Mouse (Mus musculus) adrenal gland, postnatal 14 days (tissue): ENCODE results near the gene Frmd4a. TPM values are rescaled to one million over a fixed set of nuclear protein-coding genes. Genes with fewer than 3 reads are reported as not detected.
"Not testable (repeated sequence)": the region's sequence is repeated elsewhere in the genome, so short reads cannot be mapped to it uniquely, and the experiment has no call there.

Experiments used
- DNase-seq: peaks from one replicate; pipeline ENCODE4 v3.0.0; 2021; ENCODE audit warnings: mixed read lengths
- total RNA-seq: library from RNA; stranded (reverse); gene quantifications from 2 replicates; pipeline ENCODE4 v1.2.3, GENCODE M21; 2021

The Frmd4a gene
- total RNA-seq, 1 experiment from 2014 or later = 17.0 TPM

- DNase-seq = no peak
Observed at GRCm38 (mm10) chr2:4557466-4557865, 539.9 kb downstream of the Frmd4a start.

- no peak for DNase-seq
Observed at GRCm38 (mm10) chr2:4558651-4559203, 541.2 kb downstream of the Frmd4a start.

- peak; percentile 84 for DNase-seq
Observed at GRCm38 (mm10) chr2:4559211-4559882, 541.8 kb downstream of the Frmd4a start.

GRCm38 (mm10) chr2:4559883-4560247 lies 542.3 kb downstream of the Frmd4a start:
- no peak for DNase-seq

- not testable (repeated sequence) for DNase-seq
Observed at GRCm38 (mm10) chr2:4560516-4560915, 543.0 kb downstream of the Frmd4a start.

GRCm38 (mm10) chr2:4561196-4561595 lies 543.7 kb downstream of the Frmd4a start:
- no peak for DNase-seq

GRCm38 (mm10) chr2:4562373-4562772 lies 544.9 kb downstream of the Frmd4a start:
- DNase-seq = no peak

GRCm38 (mm10) chr2:4562826-4563225 lies 545.3 kb downstream of the Frmd4a start:
- DNase-seq = no peak

GRCm38 (mm10) chr2:4563322-4563721 lies 545.8 kb downstream of the Frmd4a start:
- no peak for DNase-seq

- DNase-seq = no peak
Observed at GRCm38 (mm10) chr2:4566260-4566955, 548.9 kb downstream of the Frmd4a start.

GRCm38 (mm10) chr2:4566956-4567680 lies 549.6 kb downstream of the Frmd4a start:
- no peak for DNase-seq

- DNase-seq = no peak
Observed at GRCm38 (mm10) chr2:4568967-4569366, 551.5 kb downstream of the Frmd4a start.

- DNase-seq = peak; percentile 54
Observed at GRCm38 (mm10) chr2:4570186-4570861, 552.8 kb downstream of the Frmd4a start.

- DNase-seq = no peak
Observed at GRCm38 (mm10) chr2:4572498-4573263, 555.2 kb downstream of the Frmd4a start.

- DNase-seq = no peak
Observed at GRCm38 (mm10) chr2:4573386-4573785, 555.9 kb downstream of the Frmd4a start.

GRCm38 (mm10) chr2:4574251-4574650 lies 556.7 kb downstream of the Frmd4a start:
- no peak for DNase-seq

GRCm38 (mm10) chr2:4575163-4575562 lies 557.6 kb downstream of the Frmd4a start:
- DNase-seq = no peak

GRCm38 (mm10) chr2:4575975-4576374 lies 558.5 kb downstream of the Frmd4a start:
- DNase-seq = no peak

GRCm38 (mm10) chr2:4578291-4578690 lies 560.8 kb downstream of the Frmd4a start:
- no peak for DNase-seq

GRCm38 (mm10) chr2:4579357-4580068 lies 562.0 kb downstream of the Frmd4a start:
- no peak for DNase-seq

GRCm38 (mm10) chr2:4580666-4581065 lies 563.1 kb downstream of the Frmd4a start:
- peak; percentile 27 for DNase-seq
